Mouse (Mus musculus) E14TG2a.4 (cell line): ENCODE data around the gene Rasgef1b.

Source experiments
- CTCF ChIP-seq: conservative IDR thresholded peaks from 2 replicates; pipeline ENCODE4 v1.5.1; 2014; ENCODE audit warnings: low read length
- POU5F1 ChIP-seq: IDR thresholded peaks from 2 replicates; pipeline ENCODE4 v1.6.1; 2014; ENCODE audit warnings: low read length, borderline replicate concordance

- TF ChIP-seq CTCF = no peak
- no peak for TF ChIP-seq POU5F1
Measured at GRCm38 (mm10) chr5:99338826-99339225, 390.0 kb downstream of the Rasgef1b start.
